Mouse (Mus musculus) hindbrain, embryonic 10.5 days (tissue): ENCODE results near the gene Cd300ld3. TPM values are rescaled to one million over a fixed set of nuclear protein-coding genes. Genes with fewer than 3 reads are reported as not detected.

Experiments
- DNase-seq: peaks from one replicate; pipeline ENCODE4 v3.0.0-alpha.2; 2017; ENCODE audit warnings: low spot score
- H3K27ac ChIP-seq: fragments of 300-500 bp; sonication (generic); 2 replicates; pipeline ENCODE4 v1.5.1; 2016; ENCODE audit warnings: mild to moderate bottlenecking, moderate library complexity
- H3K27me3 ChIP-seq: fragments of 300-500 bp; sonication (generic); 2 replicates; pipeline ENCODE4 v1.6.1; 2016; ENCODE audit warnings: mild to moderate bottlenecking; ENCODE audit not compliant: poor library complexity, insufficient read depth, severe bottlenecking
- H3K36me3 ChIP-seq: fragments of 300-500 bp; sonication (generic); 2 replicates; pipeline ENCODE4 v1.6.1; 2016; ENCODE audit warnings: mild to moderate bottlenecking, moderate library complexity
- H3K4me1 ChIP-seq: fragments of 300-500 bp; sonication (generic); replicated peaks from 2 replicates; pipeline ENCODE4 v1.6.1; 2016; ENCODE audit warnings: mild to moderate bottlenecking
- H3K4me3 ChIP-seq: fragments of 300-500 bp; sonication (generic); 2 replicates; pipeline ENCODE4 v1.5.1; 2016; ENCODE audit warnings: mild to moderate bottlenecking, moderate library complexity
- H3K9me3 ChIP-seq: fragments of 300-500 bp; sonication (generic); 2 replicates; pipeline ENCODE4 v1.6.1; 2016; ENCODE audit warnings: mild to moderate bottlenecking, moderate library complexity
- WGBS: fragments of 180-500 bp; shearing (Covaris S2); methylation state at CpG from one replicate; pipeline ENCODE4 v1.1.7; 2016; 5-methylcytosine and 5-hydroxymethylcytosine counted together
- polyA plus RNA-seq: library from polyadenylated mRNA; unstranded; fragments of >200 nt; fragmentation: Nextera tagmentation; extraction: Ambion mirVana; gene quantifications from 2 replicates; pipeline ENCODE4 v1.2.1, GENCODE M21; 2016

Cd300ld3 gene
- polyA plus RNA-seq, result not detected in 2 replicates

GRCm38 (mm10) chr11:115048259-115048658, at the start of gene Cd300ld3:
TSS of gene Cd300ld3 (minus strand) at chr11:115048409.
- no peak within 1 kb of the TSS for H3K27ac ChIP-seq
- H3K36me3 ChIP-seq, result no peaks in the 10 kb centered on the region
- H3K4me1 ChIP-seq, result no peaks in the 10 kb centered on the region
- H3K9me3 ChIP-seq, result no peaks in the 10 kb centered on the region
- DNase-seq, result no peak
- H3K27me3 ChIP-seq, result no peaks in the 10 kb centered on the region; the same call in 1 of the 2 replicates
- 74% methylated on average over 2 of the region's 2 CpGs for WGBS
- H3K4me3 ChIP-seq, result no peak within 1 kb of the TSS

- H3K4me3 ChIP-seq, result peak overlapping the region; percentile 50
- peaks cover 36% of the 10 kb centered on the region for H3K27me3 ChIP-seq
- no peak overlapping the region for H3K27ac ChIP-seq
- DNase-seq, result no peak
- H3K36me3 ChIP-seq, result no peaks in the 10 kb centered on the region
- peaks cover 16% of the 10 kb centered on the region for H3K4me1 ChIP-seq
- H3K9me3 ChIP-seq, result 0 out of 2 replicates have a peak, but pooled peaks cover 3% of the 10 kb centered on the region
- 21% methylated on average over 4 of the region's 4 CpGs for WGBS
Measured at GRCm38 (mm10) chr11:115092140-115092539, 43.9 kb upstream of the Cd300ld3 start.

- 2% methylated on average over 36 of the region's 36 CpGs for WGBS
- no peak for DNase-seq
- Histone ChIP-seq H3K9me3 (0 out of 2 replicates have a peak, but pooled peaks cover 3% of the 10 kb centered on the region), H3K27ac (peak within 1 kb of the TSS; percentile 50; the same call in 1 of the 2 replicates), H3K4me3 (peak within 1 kb of the TSS; percentile 50), H3K27me3 (peaks cover 36% of the 10 kb centered on the region), H3K36me3 (no peaks in the 10 kb centered on the region), H3K4me1 (peaks cover 16% of the 10 kb centered on the region)
Measured at GRCm38 (mm10) chr11:115091362-115091901, 43.2 kb upstream of the Cd300ld3 start, which contains the start of gene Rab37. TSS of gene Rab37 (plus strand) at chr11:115091431.

GRCm38 (mm10) chr11:115089853-115090252, 41.6 kb upstream of the Cd300ld3 start:
- no peaks in the 10 kb centered on the region for H3K36me3 ChIP-seq
- H3K4me3 ChIP-seq, result no peak overlapping the region
- peaks cover 40% of the 10 kb centered on the region for H3K27me3 ChIP-seq
- no peak overlapping the region for H3K27ac ChIP-seq
- WGBS, result 68% methylated on average over 6 of the region's 6 CpGs
- 0 out of 2 replicates have a peak, but pooled peaks cover 3% of the 10 kb centered on the region for H3K9me3 ChIP-seq
- H3K4me1 ChIP-seq, result peaks cover 22% of the 10 kb centered on the region
- DNase-seq, result no peak

- no peak overlapping the region for H3K27ac ChIP-seq
- peaks cover 27% of the 10 kb centered on the region for H3K4me1 ChIP-seq
- no peak for DNase-seq
- no peak overlapping the region for H3K4me3 ChIP-seq
- H3K36me3 ChIP-seq, result no peaks in the 10 kb centered on the region
- peaks cover 43% of the 10 kb centered on the region for H3K27me3 ChIP-seq
- no peaks in the 10 kb centered on the region for H3K9me3 ChIP-seq
- 66% methylated on average over 7 of the region's 7 CpGs for WGBS
Measured at GRCm38 (mm10) chr11:115086213-115086612, 38.0 kb upstream of the Cd300ld3 start.

GRCm38 (mm10) chr11:115085064-115085463, 36.9 kb upstream of the Cd300ld3 start:
- Histone ChIP-seq H3K4me1 (peaks cover 26% of the 10 kb centered on the region), H3K27me3 (peaks cover 31% of the 10 kb centered on the region), H3K36me3 (no peaks in the 10 kb centered on the region), H3K27ac (no peak overlapping the region), H3K9me3 (no peaks in the 10 kb centered on the region), H3K4me3 (no peak overlapping the region)
- WGBS, result 54% methylated on average over 8 of the region's 8 CpGs
- DNase-seq, result no peak

GRCm38 (mm10) chr11:115084595-115084994, 36.4 kb upstream of the Cd300ld3 start:
- H3K4me1 ChIP-seq, result peaks cover 26% of the 10 kb centered on the region
- no peak overlapping the region for H3K27ac ChIP-seq
- no peaks in the 10 kb centered on the region for H3K9me3 ChIP-seq
- H3K27me3 ChIP-seq, result peaks cover 30% of the 10 kb centered on the region
- DNase-seq, result no peak
- H3K36me3 ChIP-seq, result no peaks in the 10 kb centered on the region
- H3K4me3 ChIP-seq, result 0 out of 2 replicates have a peak overlapping the region, but pooled peaks have one; percentile 3
- WGBS, result 33% methylated on average over 12 of the region's 12 CpGs

- H3K9me3 ChIP-seq, result no peaks in the 10 kb centered on the region
- no peaks in the 10 kb centered on the region for H3K36me3 ChIP-seq
- H3K27me3 ChIP-seq, result peaks cover 27% of the 10 kb centered on the region
- H3K27ac ChIP-seq, result 0 out of 2 replicates have a peak overlapping the region, but pooled peaks have one; percentile 19
- H3K4me1 ChIP-seq, result peaks cover 22% of the 10 kb centered on the region
- WGBS, result 50% methylated on average over 18 of the region's 18 CpGs
- H3K4me3 ChIP-seq, result no peak overlapping the region
- peak; percentile 75 for DNase-seq
Measured at GRCm38 (mm10) chr11:115083376-115084139, 35.3 kb upstream of the Cd300ld3 start.

- no peak overlapping the region for H3K4me3 ChIP-seq
- no peak for DNase-seq
- H3K4me1 ChIP-seq, result peaks cover 22% of the 10 kb centered on the region
- H3K36me3 ChIP-seq, result no peaks in the 10 kb centered on the region
- peaks cover 27% of the 10 kb centered on the region for H3K27me3 ChIP-seq
- WGBS, result 78% methylated on average over 6 of the region's 6 CpGs
- H3K27ac ChIP-seq, result no peak overlapping the region
- H3K9me3 ChIP-seq, result no peaks in the 10 kb centered on the region
Measured at GRCm38 (mm10) chr11:115082196-115082595, 34.0 kb upstream of the Cd300ld3 start.

GRCm38 (mm10) chr11:115081373-115081772, 33.2 kb upstream of the Cd300ld3 start:
- no peak for DNase-seq
- Histone ChIP-seq H3K27me3 (peaks cover 33% of the 10 kb centered on the region), H3K4me1 (peaks cover 22% of the 10 kb centered on the region), H3K36me3 (no peaks in the 10 kb centered on the region), H3K9me3 (no peaks in the 10 kb centered on the region), H3K27ac (no peak overlapping the region), H3K4me3 (no peak overlapping the region)
- WGBS, result 72% methylated on average over 3 of the region's 3 CpGs

GRCm38 (mm10) chr11:115080886-115081285, 32.7 kb upstream of the Cd300ld3 start:
- H3K4me1 ChIP-seq, result peaks cover 22% of the 10 kb centered on the region
- WGBS, result 37% methylated on average over 13 of the region's 13 CpGs
- peaks cover 38% of the 10 kb centered on the region for H3K27me3 ChIP-seq
- H3K27ac ChIP-seq, result 0 out of 2 replicates have a peak overlapping the region, but pooled peaks have one; percentile 16
- H3K9me3 ChIP-seq, result no peaks in the 10 kb centered on the region
- H3K36me3 ChIP-seq, result no peaks in the 10 kb centered on the region
- no peak overlapping the region for H3K4me3 ChIP-seq
- peak; percentile 47 for DNase-seq

- peaks cover 41% of the 10 kb centered on the region for H3K27me3 ChIP-seq
- no peak overlapping the region for H3K27ac ChIP-seq
- no peak for DNase-seq
- H3K36me3 ChIP-seq, result no peaks in the 10 kb centered on the region
- 87% methylated on average over 5 of the region's 5 CpGs for WGBS
- H3K4me3 ChIP-seq, result no peak overlapping the region
- H3K9me3 ChIP-seq, result no peaks in the 10 kb centered on the region
- peaks cover 8% of the 10 kb centered on the region for H3K4me1 ChIP-seq
Measured at GRCm38 (mm10) chr11:115078680-115079079, 30.5 kb upstream of the Cd300ld3 start.

- Histone ChIP-seq H3K36me3 (no peaks in the 10 kb centered on the region), H3K4me1 (peaks cover 15% of the 10 kb centered on the region), H3K4me3 (no peak overlapping the region), H3K27ac (no peak overlapping the region), H3K9me3 (no peaks in the 10 kb centered on the region), H3K27me3 (peaks cover 48% of the 10 kb centered on the region)
- WGBS, result 95% methylated on average over 1 of the region's 1 CpGs
- DNase-seq, result no peak
Measured at GRCm38 (mm10) chr11:115077436-115077835, 29.2 kb upstream of the Cd300ld3 start.
